Mouse (Mus musculus) layer of hippocampus, adult 2 months (tissue): Measurements from ENCODE around the gene Plin1. TPM values are rescaled to one million over a fixed set of nuclear protein-coding genes. Genes with fewer than 3 reads are reported as not detected.

Experiments used
- DNase-seq, 2 experiments: peaks; one replicate each; pipeline ENCODE4 v3.0.0; 2022; ENCODE audit warnings: low spot score in 2 of 2
- H3K27ac ChIP-seq: fragments of 200-600 bp; 2 replicates; pipeline ENCODE4 v1.8.1; 2022
- H3K4me3 ChIP-seq: fragments of 200-600 bp; 2 replicates; pipeline ENCODE4 v1.8.1; 2022; ENCODE audit warnings: mild to moderate bottlenecking
- CTCF ChIP-seq: fragments of 200-600 bp; conservative IDR thresholded peaks from 2 replicates; pipeline ENCODE4 v1.8.1; 2022; ENCODE audit warnings: antibody characterized with exemption, mild to moderate bottlenecking, moderate library complexity
- total RNA-seq, 2 experiments: library from RNA; stranded (reverse); gene quantifications; 2 replicates each; pipeline ENCODE4 v1.2.3; 2021

Gene Plin1
- total RNA-seq, 2 experiments from 2014 or later, result 0.26 to 0.27 TPM

DNA sequence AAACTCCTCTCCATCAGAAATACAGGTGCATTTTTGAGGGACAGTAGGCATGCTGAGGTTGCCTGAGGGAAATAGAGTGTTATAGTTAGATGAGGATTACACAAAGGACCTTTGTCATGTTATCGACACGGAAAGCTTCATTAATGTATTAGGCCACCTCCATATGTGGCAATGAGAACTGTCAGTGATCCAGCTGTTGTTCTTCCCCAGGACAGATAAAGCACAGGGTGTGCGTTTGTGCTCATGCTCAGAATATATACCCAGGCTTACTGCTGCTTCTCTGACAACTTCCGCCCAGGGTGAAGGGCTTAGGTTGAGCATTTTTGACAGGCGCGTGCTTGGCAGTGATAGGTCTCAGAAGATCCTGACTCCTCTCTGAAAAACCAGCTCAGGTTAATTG lies 16.8 kb upstream of the Plin1 start:
- no peak for TF ChIP-seq CTCF
- Histone ChIP-seq H3K4me3 (no peak overlapping the region), H3K27ac (no peak overlapping the region)
- no peak for DNase-seq

- TF ChIP-seq CTCF, result no peak
- Histone ChIP-seq H3K27ac (no peak overlapping the region), H3K4me3 (no peak overlapping the region)
- no peak for DNase-seq
Measured at GRCm38 (mm10) chr7:79747659-79748058, 15.0 kb upstream of the Plin1 start.

- H3K27ac ChIP-seq, result no peak overlapping the region
- H3K4me3 ChIP-seq, result no peak overlapping the region
- no peak for DNase-seq
- TF ChIP-seq CTCF, result no peak
Measured at GRCm38 (mm10) chr7:79744585-79744984, 11.9 kb upstream of the Plin1 start.

- no peak for DNase-seq
- no peak for TF ChIP-seq CTCF
Measured at GRCm38 (mm10) chr7:79744051-79744450, 11.3 kb upstream of the Plin1 start.

DNA sequence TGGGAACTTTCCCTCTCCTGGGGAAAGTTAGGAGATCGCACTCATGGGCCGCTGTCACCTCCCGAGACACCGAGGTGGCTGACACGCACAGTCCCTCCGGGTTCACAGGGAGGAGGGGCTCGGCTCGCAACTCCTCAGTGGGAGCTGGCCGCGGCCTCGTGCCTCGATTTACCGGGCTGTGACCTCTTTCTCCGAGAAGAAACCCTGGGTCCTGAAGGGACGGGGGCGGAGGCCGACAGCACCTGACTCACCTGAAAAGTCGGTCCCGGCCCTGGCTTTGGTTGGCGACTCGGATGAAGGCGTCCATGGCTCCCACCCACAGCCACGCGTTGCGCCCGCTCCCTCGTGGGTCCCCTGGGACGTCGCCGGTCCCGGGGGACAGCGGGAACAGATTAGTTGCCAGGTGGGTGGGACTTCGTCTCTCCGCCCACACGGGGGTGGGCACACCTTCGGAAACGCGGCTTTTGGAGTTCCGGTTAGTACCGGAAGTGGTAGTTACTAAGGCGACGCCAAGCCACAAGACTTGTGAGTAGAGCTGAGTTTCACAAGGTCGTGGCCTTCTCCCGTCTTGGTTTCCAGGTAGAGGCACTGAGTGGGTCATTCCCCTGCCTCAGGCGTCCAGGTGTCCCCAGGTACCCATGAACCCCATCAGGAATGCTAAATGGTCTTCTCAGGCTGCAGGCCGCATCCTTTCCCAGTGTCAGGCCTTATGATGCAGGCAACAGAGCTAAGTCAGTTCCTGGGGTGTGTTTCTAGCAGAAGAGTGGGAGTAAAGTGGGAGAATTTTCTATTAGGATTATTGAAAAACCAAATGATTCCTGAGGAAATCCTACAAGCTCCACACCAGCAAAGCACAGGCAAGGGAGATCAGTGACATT lies 10.2 kb upstream of the Plin1 start, which contains the start of the genes Pex11a and Wdr93:
Gene Pex11a (minus strand): TSS at position 473 of the 878 bp plus-strand sequence.
Gene Wdr93 (plus strand): TSS at position 505 of the 878 bp plus-strand sequence.
- peak; percentile 75 to 76 for DNase-seq
- Histone ChIP-seq H3K4me3 (peak within 1 kb of the TSS; percentile 97), H3K27ac (peak within 1 kb of the TSS; percentile 75)
- peak; percentile 25 for TF ChIP-seq CTCF

More at GRCm38 (mm10) chr7:79744051-79744450, 11.3 kb upstream of the Plin1 start:
- no peak overlapping the region for H3K4me3 ChIP-seq
- 0 out of 2 replicates have a peak overlapping the region, but pooled peaks have one; percentile 75 for H3K27ac ChIP-seq

GRCm38 (mm10) chr7:79742277-79742658 lies 9.6 kb upstream of the Plin1 start:
- peak overlapping the region; percentile 75; the same call in 1 of the 2 replicates for H3K27ac ChIP-seq
- H3K4me3 ChIP-seq, result peak overlapping the region; percentile 97
- TF ChIP-seq CTCF, result no peak
- DNase-seq, result no peak

- Histone ChIP-seq H3K27ac (no peak overlapping the region), H3K4me3 (no peak overlapping the region)
Measured at GRCm38 (mm10) chr7:79740279-79740678, 7.6 kb upstream of the Plin1 start.

DNA sequence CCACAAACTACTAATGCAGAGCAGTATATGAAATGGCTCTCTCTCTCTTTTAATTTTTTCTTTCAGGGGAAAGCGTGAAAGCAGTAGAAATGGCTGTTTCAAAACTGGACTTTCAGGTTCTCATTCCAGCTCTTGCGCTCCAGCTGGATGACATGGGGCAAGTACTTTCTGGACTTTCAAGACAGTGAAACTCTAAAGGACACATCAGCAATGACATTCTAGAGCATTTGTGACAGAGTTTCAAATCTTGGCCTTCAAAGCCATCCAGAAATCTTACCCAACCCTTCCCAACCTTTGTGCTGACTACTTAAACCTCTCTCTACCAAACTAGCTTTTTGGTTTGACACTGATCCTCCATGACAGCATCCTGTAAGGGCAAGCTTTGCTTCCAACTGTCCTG lies 6.2 kb upstream of the Plin1 start:
- Histone ChIP-seq H3K27ac (no peak overlapping the region), H3K4me3 (no peak overlapping the region)
- no peak for DNase-seq
- no peak for TF ChIP-seq CTCF

More at GRCm38 (mm10) chr7:79740279-79740678, 7.6 kb upstream of the Plin1 start:
- TF ChIP-seq CTCF, result no peak
- DNase-seq, result no peak

DNA sequence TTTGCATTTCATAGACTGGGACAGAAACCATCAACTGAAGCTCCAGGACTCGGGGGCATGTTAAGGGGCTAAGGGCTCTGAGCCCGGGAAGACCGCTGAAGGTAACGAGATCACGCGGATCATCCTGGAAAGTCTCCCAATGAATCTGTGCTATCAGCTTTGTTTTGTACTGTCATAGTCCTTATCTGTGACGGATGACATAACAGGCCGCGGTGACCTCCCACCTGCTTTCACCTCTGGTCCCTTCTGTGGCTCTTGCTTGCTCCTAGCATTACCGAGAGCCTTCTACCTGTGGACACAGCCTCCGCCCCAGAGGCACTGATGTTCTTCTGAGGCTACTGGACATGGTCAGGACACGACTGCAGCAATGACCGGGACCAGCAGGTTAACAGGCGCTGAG lies 3.8 kb upstream of the Plin1 start:
- no peak overlapping the region for H3K27ac ChIP-seq
- H3K4me3 ChIP-seq, result no peak overlapping the region
- TF ChIP-seq CTCF, result no peak
- DNase-seq, result no peak

DNA sequence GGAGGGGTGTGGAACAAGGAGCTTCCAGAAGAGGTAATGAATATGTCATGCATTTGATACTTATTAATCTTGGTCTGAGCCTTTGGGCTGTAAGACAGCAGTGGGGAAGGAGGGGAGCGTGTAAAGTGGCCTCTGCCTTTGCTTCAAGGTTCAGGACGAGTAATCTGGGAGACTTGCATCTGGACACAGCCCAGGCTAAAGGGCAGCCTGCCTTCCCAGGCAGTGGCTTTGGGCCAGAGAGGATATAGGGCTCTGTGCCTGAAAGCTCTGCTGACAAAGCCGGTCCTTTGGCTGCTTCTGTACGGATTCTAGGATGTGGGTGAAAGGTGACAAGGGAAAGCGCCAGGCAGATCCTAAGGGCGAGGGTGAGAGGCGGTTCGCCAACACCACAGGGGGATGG lies 1.9 kb upstream of the Plin1 start:
- H3K27ac ChIP-seq, result no peak overlapping the region
- no peak for DNase-seq
- TF ChIP-seq CTCF, result no peak
- no peak overlapping the region for H3K4me3 ChIP-seq

GRCm38 (mm10) chr7:79731438-79731837 lies 1.3 kb downstream of the Plin1 start:
- H3K4me3 ChIP-seq, result no peak overlapping the region
- no peak overlapping the region for H3K27ac ChIP-seq
- no peak for TF ChIP-seq CTCF
- DNase-seq, result no peak

GRCm38 (mm10) chr7:79729743-79730370 lies 2.8 kb downstream of the Plin1 start:
- Histone ChIP-seq H3K27ac (no peak overlapping the region), H3K4me3 (no peak overlapping the region)
- DNase-seq, result peak in 1 of 2 experiments; percentile 33
- peak; percentile 48 for TF ChIP-seq CTCF

DNA sequence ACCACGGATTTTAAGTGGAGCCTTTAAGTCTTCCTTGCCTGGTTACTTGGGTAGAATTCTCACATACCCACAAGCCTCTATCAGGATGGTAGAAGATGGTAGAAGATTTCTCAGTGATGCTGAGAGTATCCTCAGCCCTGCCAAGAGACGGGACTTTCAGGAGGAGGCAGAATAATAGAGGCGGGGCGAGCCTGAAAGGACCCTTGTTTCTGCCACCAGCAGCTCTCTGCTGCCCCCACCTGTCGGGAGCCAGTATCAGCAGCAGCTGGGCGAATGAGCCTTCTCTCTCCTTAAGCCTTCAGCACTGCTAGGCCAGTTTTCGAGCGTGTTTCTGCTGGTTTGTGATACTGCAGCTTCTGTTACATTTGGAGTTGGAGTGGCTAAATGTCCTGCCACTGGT lies 3.5 kb downstream of the Plin1 start:
- DNase-seq, result peak; percentile 55 to 79
- peak; percentile 84 for TF ChIP-seq CTCF
- H3K27ac ChIP-seq, result no peak overlapping the region
- no peak overlapping the region for H3K4me3 ChIP-seq
